Mouse (Mus musculus): ENCODE results near the gene Dab2. TPM values are rescaled to one million over a fixed set of nuclear protein-coding genes. Genes with fewer than 3 reads are reported as not detected.

The Dab2 gene
- polyA plus RNA-seq, 1 experiment, result not detected

DNA sequence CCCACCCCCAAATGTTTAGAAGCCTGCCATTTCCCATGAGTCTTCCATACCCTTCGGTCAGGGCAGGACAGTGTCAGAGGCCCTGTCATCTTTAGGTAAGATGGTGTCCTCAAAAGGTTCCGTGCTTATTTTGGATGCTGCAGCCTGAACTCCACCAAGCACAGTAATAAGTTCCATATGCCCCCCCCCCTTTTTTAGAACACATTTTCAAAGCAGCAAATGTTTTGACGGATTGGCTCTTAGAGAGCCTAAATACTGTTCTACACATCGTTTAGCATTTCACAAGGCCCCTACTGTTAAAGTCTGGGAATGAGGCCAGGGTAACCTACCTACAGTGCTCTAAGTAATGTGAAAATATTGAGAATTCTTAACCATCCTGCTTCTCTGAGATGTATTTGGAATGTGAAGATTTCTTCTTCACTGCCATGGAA, 19.6 kb upstream of the Dab2 start:
- TF ChIP-seq TAL1 (IDR thresholded peaks at IDR 0.05; ENCODE audit: low read length), result no peak
- no peak for TF ChIP-seq GATA1 (IDR thresholded peaks at IDR 0.05; ENCODE audit: low read length)
- Histone ChIP-seq H3K27me3 (ENCODE audit: control insufficient read depth) (no peaks in the 10 kb centered on the region), H3K4me3 (replicated peaks) (no peak overlapping the region), H3K9me3 (ENCODE audit: control insufficient read depth, low read length) (no peaks in the 10 kb centered on the region), H3K4me1 (ENCODE audit: control insufficient read depth) (no peaks in the 10 kb centered on the region), H3K36me3 (ENCODE audit: control insufficient read depth) (no peaks in the 10 kb centered on the region)

DNA sequence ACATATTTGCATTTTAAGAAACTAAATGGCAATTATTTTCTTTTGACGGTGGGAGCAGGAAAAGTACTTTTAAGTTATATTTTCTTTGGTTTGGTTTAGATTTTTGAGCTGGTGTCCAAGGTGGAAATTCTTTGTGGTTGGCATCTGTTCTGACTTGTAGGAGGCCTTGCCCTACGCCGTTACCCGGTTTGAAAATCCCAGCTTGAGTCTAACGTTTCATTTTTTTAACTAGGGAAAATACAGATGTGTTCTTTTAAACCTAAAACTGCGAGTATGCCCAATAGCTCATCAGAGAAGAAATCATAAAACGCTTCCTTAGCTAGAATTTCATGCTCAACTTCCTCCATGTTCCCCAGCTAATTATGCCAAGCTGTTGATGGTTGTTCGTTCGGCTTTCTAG, 16.3 kb upstream of the Dab2 start:
- no peak overlapping the region for H3K4me3 ChIP-seq (replicated peaks)
- H3K4me1 ChIP-seq (ENCODE audit: control insufficient read depth), result no peaks in the 10 kb centered on the region
- no peaks in the 10 kb centered on the region for H3K9me3 ChIP-seq (ENCODE audit: control insufficient read depth, low read length)
- H3K27me3 ChIP-seq (ENCODE audit: control insufficient read depth), result no peaks in the 10 kb centered on the region
- no peaks in the 10 kb centered on the region for H3K36me3 ChIP-seq (ENCODE audit: control insufficient read depth)
- no peak for TF ChIP-seq TAL1 (IDR thresholded peaks at IDR 0.05; ENCODE audit: low read length)
- no peak for TF ChIP-seq GATA1 (IDR thresholded peaks at IDR 0.05; ENCODE audit: low read length)

GRCm38 (mm10) chr15:6296071-6296470, 3.5 kb upstream of the Dab2 start:
- no peak for TF ChIP-seq GATA1 (IDR thresholded peaks at IDR 0.05; ENCODE audit: low read length)
- TF ChIP-seq TAL1 (IDR thresholded peaks at IDR 0.05; ENCODE audit: low read length), result no peak
- H3K9me3 ChIP-seq (ENCODE audit: control insufficient read depth, low read length), result no peaks in the 10 kb centered on the region
- H3K36me3 ChIP-seq (ENCODE audit: control insufficient read depth), result no peaks in the 10 kb centered on the region

GRCm38 (mm10) chr15:6298726-6299125, 862 bp upstream of the Dab2 start:
- Histone ChIP-seq H3K27me3 (ENCODE audit: control insufficient read depth) (no peaks in the 10 kb centered on the region), H3K4me3 (replicated peaks) (no peak overlapping the region), H3K36me3 (ENCODE audit: control insufficient read depth) (no peaks in the 10 kb centered on the region), H3K9me3 (ENCODE audit: control insufficient read depth, low read length) (no peaks in the 10 kb centered on the region), H3K4me1 (ENCODE audit: control insufficient read depth) (no peaks in the 10 kb centered on the region)
- TF ChIP-seq GATA1 (IDR thresholded peaks at IDR 0.05; ENCODE audit: low read length) (no peak), TAL1 (IDR thresholded peaks at IDR 0.05; ENCODE audit: low read length) (no peak)

More at GRCm38 (mm10) chr15:6296071-6296470, 3.5 kb upstream of the Dab2 start:
- no peak overlapping the region for H3K4me3 ChIP-seq (replicated peaks)
- H3K27me3 ChIP-seq (ENCODE audit: control insufficient read depth), result no peaks in the 10 kb centered on the region
- no peaks in the 10 kb centered on the region for H3K4me1 ChIP-seq (ENCODE audit: control insufficient read depth)

GRCm38 (mm10) chr15:6302219-6302618, 2.6 kb downstream of the Dab2 start:
- H3K4me3 ChIP-seq (replicated peaks), result no peak overlapping the region
- H3K36me3 ChIP-seq (ENCODE audit: control insufficient read depth), result no peaks in the 10 kb centered on the region
- H3K9me3 ChIP-seq (ENCODE audit: control insufficient read depth, low read length), result no peaks in the 10 kb centered on the region
- no peak for TF ChIP-seq GATA1 (IDR thresholded peaks at IDR 0.05; ENCODE audit: low read length)
- no peak for TF ChIP-seq TAL1 (IDR thresholded peaks at IDR 0.05; ENCODE audit: low read length)
- H3K27me3 ChIP-seq (ENCODE audit: control insufficient read depth), result no peaks in the 10 kb centered on the region
- no peaks in the 10 kb centered on the region for H3K4me1 ChIP-seq (ENCODE audit: control insufficient read depth)

DNA sequence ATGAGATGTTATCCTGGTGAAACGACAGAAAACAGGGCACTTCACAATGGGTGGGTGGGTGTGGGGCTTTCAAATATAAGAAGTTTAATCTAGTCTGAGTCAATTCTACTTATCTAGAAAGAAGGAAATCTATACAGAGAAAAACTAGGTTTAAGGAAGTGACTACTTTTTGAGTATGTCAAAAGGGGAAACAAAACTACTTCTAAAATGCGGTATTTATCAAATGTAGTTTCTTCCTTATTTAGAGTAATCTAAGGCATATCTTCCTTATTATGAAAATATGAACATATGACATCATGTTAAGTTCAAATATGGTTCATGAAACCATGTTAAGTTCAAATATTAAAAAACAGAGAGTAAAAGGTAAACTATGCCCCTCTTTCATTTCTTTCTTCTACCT, 4.2 kb downstream of the Dab2 start:
- H3K27me3 ChIP-seq (ENCODE audit: control insufficient read depth), result no peaks in the 10 kb centered on the region
- H3K9me3 ChIP-seq (ENCODE audit: control insufficient read depth, low read length), result no peaks in the 10 kb centered on the region
- no peaks in the 10 kb centered on the region for H3K36me3 ChIP-seq (ENCODE audit: control insufficient read depth)
- no peak overlapping the region for H3K4me3 ChIP-seq (replicated peaks)
- no peaks in the 10 kb centered on the region for H3K4me1 ChIP-seq (ENCODE audit: control insufficient read depth)
- no peak for TF ChIP-seq GATA1 (IDR thresholded peaks at IDR 0.05; ENCODE audit: low read length)
- TF ChIP-seq TAL1 (IDR thresholded peaks at IDR 0.05; ENCODE audit: low read length), result no peak

DNA sequence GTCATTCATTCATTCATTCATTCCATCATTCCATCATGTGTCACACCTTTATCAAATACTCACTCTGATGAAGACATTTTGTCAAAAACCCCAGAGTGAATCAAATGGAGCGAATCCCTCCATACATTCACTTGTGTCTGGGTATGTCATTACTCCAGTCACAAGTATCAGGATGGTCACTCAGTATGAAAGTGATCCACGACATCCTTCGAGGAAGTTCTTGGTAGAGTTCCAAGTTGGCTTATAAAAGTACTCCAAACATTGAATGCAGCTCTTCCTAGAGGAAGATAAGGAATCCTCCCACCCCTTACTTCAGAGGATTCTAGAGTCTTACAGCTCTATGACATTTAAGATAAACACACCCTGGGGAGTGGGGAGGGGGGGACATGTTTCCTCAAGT, 10.0 kb downstream of the Dab2 start:
- H3K4me1 ChIP-seq (ENCODE audit: control insufficient read depth), result no peaks in the 10 kb centered on the region
- H3K9me3 ChIP-seq (ENCODE audit: control insufficient read depth, low read length), result no peaks in the 10 kb centered on the region
- TF ChIP-seq GATA1 (IDR thresholded peaks at IDR 0.05; ENCODE audit: low read length), result no peak
- TF ChIP-seq TAL1 (IDR thresholded peaks at IDR 0.05; ENCODE audit: low read length), result no peak
- no peaks in the 10 kb centered on the region for H3K27me3 ChIP-seq (ENCODE audit: control insufficient read depth)
- no peak overlapping the region for H3K4me3 ChIP-seq (replicated peaks)
- H3K36me3 ChIP-seq (ENCODE audit: control insufficient read depth), result no peaks in the 10 kb centered on the region

DNA sequence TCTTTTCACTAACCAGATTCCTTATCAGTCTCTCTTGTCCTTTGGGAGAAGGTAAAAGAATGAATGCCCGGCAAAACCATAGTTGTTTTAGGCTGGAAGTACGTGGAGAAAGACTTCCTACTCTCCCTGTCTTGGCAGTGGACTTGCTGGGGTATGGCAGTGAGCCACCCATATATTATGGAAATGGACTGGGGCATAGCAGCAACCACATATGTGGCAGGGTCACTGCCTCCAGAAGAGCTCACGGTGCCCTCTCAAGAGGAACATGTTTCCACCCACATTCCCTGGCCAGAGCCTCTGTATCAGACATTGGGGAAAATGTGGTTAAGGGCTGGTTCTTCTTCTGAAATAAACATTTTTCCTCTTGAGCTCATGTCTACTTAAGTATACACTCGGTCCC, 10.8 kb downstream of the Dab2 start:
- TF ChIP-seq TAL1 (IDR thresholded peaks at IDR 0.05; ENCODE audit: low read length) (no peak), GATA1 (IDR thresholded peaks at IDR 0.05; ENCODE audit: low read length) (no peak)
- no peak overlapping the region for H3K4me3 ChIP-seq (replicated peaks)
- no peaks in the 10 kb centered on the region for H3K36me3 ChIP-seq (ENCODE audit: control insufficient read depth)
- H3K4me1 ChIP-seq (ENCODE audit: control insufficient read depth), result no peaks in the 10 kb centered on the region
- H3K9me3 ChIP-seq (ENCODE audit: control insufficient read depth, low read length), result no peaks in the 10 kb centered on the region
- H3K27me3 ChIP-seq (ENCODE audit: control insufficient read depth), result no peaks in the 10 kb centered on the region

GRCm38 (mm10) chr15:6312396-6312795, 12.8 kb downstream of the Dab2 start:
- Histone ChIP-seq H3K36me3 (ENCODE audit: control insufficient read depth) (no peaks in the 10 kb centered on the region), H3K27me3 (ENCODE audit: control insufficient read depth) (no peaks in the 10 kb centered on the region), H3K4me1 (ENCODE audit: control insufficient read depth) (no peaks in the 10 kb centered on the region), H3K4me3 (replicated peaks) (no peak overlapping the region), H3K9me3 (ENCODE audit: control insufficient read depth, low read length) (no peaks in the 10 kb centered on the region)
- TF ChIP-seq TAL1 (IDR thresholded peaks at IDR 0.05; ENCODE audit: low read length) (no peak), GATA1 (IDR thresholded peaks at IDR 0.05; ENCODE audit: low read length) (no peak)

- Histone ChIP-seq H3K9me3 (ENCODE audit: control insufficient read depth, low read length) (no peaks in the 10 kb centered on the region), H3K36me3 (ENCODE audit: control insufficient read depth) (no peaks in the 10 kb centered on the region), H3K4me3 (replicated peaks) (no peak overlapping the region), H3K27me3 (ENCODE audit: control insufficient read depth) (no peaks in the 10 kb centered on the region), H3K4me1 (ENCODE audit: control insufficient read depth) (no peaks in the 10 kb centered on the region)
- TF ChIP-seq GATA1 (IDR thresholded peaks at IDR 0.05; ENCODE audit: low read length) (no peak), TAL1 (IDR thresholded peaks at IDR 0.05; ENCODE audit: low read length) (no peak)
These were observed 19.8 kb downstream of the Dab2 start for GRCm38 (mm10) chr15:6319352-6319751.

Measured in erythroblast, embryonic 14.5 days (primary cell).